Mouse (Mus musculus) E14TG2a.4 (cell line): Measurements from ENCODE around the gene Gm9573.

Experiments used
- H3K27me3 ChIP-seq: 2 replicates; pipeline ENCODE4 v1.6.1; 2014; ENCODE audit warnings: low read length, control low read depth; ENCODE audit not compliant: insufficient read depth
- H3K36me3 ChIP-seq: 2 replicates; pipeline ENCODE4 v1.6.1; 2014; ENCODE audit warnings: low read length, control low read depth; ENCODE audit not compliant: insufficient read depth
- H3K4me1 ChIP-seq: replicated peaks from 2 replicates; pipeline ENCODE4 v1.6.1; 2014; ENCODE audit warnings: low read depth, low read length, control low read depth
- H3K4me3 ChIP-seq: replicated peaks from 2 replicates; pipeline ENCODE4 v1.5.1; 2014; ENCODE audit warnings: mild to moderate bottlenecking, low read length
- H3K9me3 ChIP-seq: 2 replicates; pipeline ENCODE4 v1.6.1; 2014; ENCODE audit warnings: low read length, control low read depth
- CTCF ChIP-seq: conservative IDR thresholded peaks from 2 replicates; pipeline ENCODE4 v1.5.1; 2014; ENCODE audit warnings: low read length
- NANOG ChIP-seq: IDR thresholded peaks from 2 replicates; pipeline ENCODE4 v1.6.1; 2014; ENCODE audit warnings: borderline replicate concordance, low read length, mixed read lengths
- POU5F1 ChIP-seq: IDR thresholded peaks from 2 replicates; pipeline ENCODE4 v1.6.1; 2014; ENCODE audit warnings: low read length, borderline replicate concordance

Gene Gm9573

DNA sequence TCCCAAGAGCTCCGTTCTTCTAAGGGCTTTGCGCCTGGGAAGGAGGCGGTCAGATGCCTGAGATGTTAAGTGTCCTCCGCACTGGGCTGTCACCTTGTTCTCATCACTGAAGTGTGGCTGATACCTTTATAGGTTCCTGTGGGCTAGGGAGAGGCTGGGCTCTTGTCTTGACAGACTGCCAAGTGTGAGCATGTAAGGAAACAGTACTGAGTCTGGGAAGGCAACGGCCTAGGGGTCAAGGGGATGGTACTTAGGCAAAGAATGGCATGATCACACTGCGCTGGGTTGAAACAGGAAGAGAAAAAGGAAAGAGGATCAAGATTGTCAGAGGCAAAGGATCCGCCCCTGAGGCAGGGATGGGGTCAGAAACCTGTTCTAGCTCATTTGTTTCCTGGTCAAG lies at the start of gene Gm9573:
Gene Gm9573 (minus strand): TSS at position 101 of the 400 bp plus-strand sequence.
- H3K9me3 ChIP-seq, result peaks cover 66% of the 10 kb centered on the region
- no peaks in the 10 kb centered on the region for H3K4me1 ChIP-seq
- H3K36me3 ChIP-seq, result no peaks in the 10 kb centered on the region
- TF ChIP-seq CTCF (no peak), NANOG (no peak), POU5F1 (no peak)
- H3K27me3 ChIP-seq, result no peaks in the 10 kb centered on the region
- peak within 1 kb of the TSS; percentile 29 for H3K4me3 ChIP-seq

GRCm38 (mm10) chr17:35673416-35674035 lies 47.1 kb upstream of the Gm9573 start, which contains the start of gene Gtf2h4:
Gene Gtf2h4, minus strand, starts transcription at chr17:35673739.
- H3K4me1 ChIP-seq, result peaks cover 41% of the 10 kb centered on the region
- TF ChIP-seq NANOG, result no peak
- no peak for TF ChIP-seq POU5F1
- no peak for TF ChIP-seq CTCF
- no peaks in the 10 kb centered on the region for H3K9me3 ChIP-seq
- H3K4me3 ChIP-seq, result peak within 1 kb of the TSS; percentile 84
- no peaks in the 10 kb centered on the region for H3K27me3 ChIP-seq
- H3K36me3 ChIP-seq, result peaks cover 41% of the 10 kb centered on the region

DNA sequence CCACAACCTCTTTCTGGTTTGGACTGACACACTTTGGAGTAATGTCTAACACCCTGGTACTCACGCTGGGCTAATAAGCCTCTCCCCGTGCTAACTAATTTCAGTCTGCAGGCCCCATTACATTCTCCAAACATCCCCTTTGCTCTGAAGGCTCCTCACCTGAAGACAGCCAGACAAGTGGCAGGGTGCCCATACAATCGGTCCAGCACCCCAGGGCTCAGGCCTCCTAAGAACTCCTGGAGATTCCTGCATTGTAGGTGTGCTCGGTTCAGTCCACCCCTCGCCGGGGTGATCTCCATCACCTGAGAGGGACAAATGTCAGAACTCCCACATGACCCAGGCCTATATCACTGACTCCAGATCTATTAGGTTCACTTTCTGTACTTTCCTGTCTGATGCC lies 46.1 kb upstream of the Gm9573 start:
- H3K36me3 ChIP-seq, result peaks cover 48% of the 10 kb centered on the region
- H3K9me3 ChIP-seq, result no peaks in the 10 kb centered on the region
- peaks cover 44% of the 10 kb centered on the region for H3K4me1 ChIP-seq
- H3K27me3 ChIP-seq, result no peaks in the 10 kb centered on the region
- TF ChIP-seq CTCF (no peak), NANOG (no peak), POU5F1 (no peak)
- H3K4me3 ChIP-seq, result peak overlapping the region; percentile 84

DNA sequence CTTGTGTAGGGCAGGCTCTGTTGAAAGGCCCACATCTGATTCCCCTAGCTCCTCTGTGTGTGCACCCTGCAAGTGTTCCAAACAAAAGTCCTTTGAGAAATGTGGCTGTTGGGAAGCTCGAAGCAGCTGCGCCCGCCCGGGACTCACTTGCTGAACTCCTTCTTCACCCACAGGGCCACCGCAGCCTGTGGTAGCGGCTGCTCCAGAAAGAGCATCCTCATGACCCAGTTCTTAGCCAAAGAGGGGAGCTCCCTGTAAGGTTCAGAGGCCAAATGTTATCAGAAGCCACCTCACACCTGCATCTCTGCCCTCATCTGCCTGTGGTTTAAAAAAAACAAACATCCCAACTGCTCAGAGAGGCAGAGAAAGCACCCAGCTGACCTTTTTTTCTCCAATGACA lies 45.4 kb upstream of the Gm9573 start:
- Histone ChIP-seq H3K9me3 (no peaks in the 10 kb centered on the region), H3K27me3 (no peaks in the 10 kb centered on the region), H3K36me3 (peaks cover 48% of the 10 kb centered on the region), H3K4me1 (peaks cover 46% of the 10 kb centered on the region), H3K4me3 (no peak overlapping the region)
- no peak for TF ChIP-seq CTCF
- TF ChIP-seq NANOG, result no peak
- no peak for TF ChIP-seq POU5F1

GRCm38 (mm10) chr17:35669731-35670130 lies 43.3 kb upstream of the Gm9573 start:
- Histone ChIP-seq H3K36me3 (peaks cover 62% of the 10 kb centered on the region), H3K9me3 (no peaks in the 10 kb centered on the region), H3K4me1 (peaks cover 61% of the 10 kb centered on the region), H3K4me3 (no peak overlapping the region), H3K27me3 (no peaks in the 10 kb centered on the region)
- TF ChIP-seq NANOG (no peak), CTCF (no peak), POU5F1 (no peak)

DNA sequence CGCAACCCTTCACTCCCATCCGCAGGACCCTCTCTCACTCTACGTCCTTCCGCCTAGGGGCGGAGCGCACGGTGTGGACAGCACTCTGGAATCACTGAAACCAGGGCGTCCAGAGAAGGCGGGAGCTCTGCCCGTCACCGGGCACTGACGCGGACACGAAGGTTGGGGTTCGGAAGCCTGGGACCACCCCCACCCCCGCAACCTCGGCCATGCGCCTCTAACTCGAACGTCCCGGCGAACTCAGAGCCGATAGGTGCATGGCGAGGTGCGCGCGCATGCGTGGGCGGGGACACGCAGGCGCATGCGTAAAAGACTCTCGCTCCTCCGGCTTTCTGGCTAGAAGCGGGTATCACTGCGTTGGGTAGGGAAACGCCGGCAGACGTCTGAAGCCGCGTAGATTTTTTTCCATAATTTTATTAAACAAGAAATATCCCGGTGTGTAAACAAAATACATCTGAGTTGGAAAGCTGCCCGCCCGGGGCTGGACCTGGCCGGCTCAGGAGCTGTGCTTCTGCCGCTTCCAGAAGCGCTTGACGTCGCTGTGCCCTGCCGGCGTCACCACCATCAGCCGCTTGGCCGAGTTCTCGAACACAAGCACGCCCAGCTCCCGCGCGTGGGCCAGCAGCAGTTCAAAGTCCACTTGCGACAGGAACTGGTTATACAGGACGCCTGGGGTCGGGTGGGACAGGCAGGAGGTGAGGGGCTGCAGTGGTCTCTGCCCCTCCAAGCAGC lies 41.1 kb upstream of the Gm9573 start, which contains the start of gene Vars2:
Gene Vars2 (minus strand): TSS at position 259 of the 732 bp plus-strand sequence.
- Histone ChIP-seq H3K4me3 (peak within 1 kb of the TSS; percentile 89), H3K27me3 (no peaks in the 10 kb centered on the region), H3K9me3 (no peaks in the 10 kb centered on the region), H3K36me3 (peaks cover 80% of the 10 kb centered on the region), H3K4me1 (peaks cover 52% of the 10 kb centered on the region)
- TF ChIP-seq NANOG (no peak), POU5F1 (no peak), CTCF (no peak)

DNA sequence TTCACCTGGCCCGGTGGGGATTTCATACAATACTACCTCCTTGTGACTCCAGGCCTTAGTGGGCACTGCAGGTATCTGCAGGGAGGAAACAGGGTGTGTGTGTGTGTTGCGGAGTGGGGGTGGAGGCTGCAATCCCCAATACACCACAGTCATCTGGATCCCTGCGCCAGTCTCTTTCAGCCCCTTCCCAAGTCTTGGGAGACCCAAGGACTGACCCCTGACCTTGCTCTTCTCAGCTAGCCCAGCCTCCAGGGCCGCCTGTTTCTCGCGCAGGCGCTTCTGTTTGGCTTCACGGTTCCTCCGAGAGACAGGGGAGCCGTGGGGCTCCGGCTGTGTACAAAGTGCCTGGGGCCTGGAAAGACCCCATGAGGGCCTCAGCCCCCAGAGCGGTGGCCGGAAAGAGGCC lies 40.4 kb upstream of the Gm9573 start:
- peaks cover 49% of the 10 kb centered on the region for H3K4me1 ChIP-seq
- H3K4me3 ChIP-seq, result peak overlapping the region; percentile 89
- peaks cover 77% of the 10 kb centered on the region for H3K36me3 ChIP-seq
- TF ChIP-seq CTCF, result no peak
- H3K9me3 ChIP-seq, result no peaks in the 10 kb centered on the region
- H3K27me3 ChIP-seq, result no peaks in the 10 kb centered on the region

- Histone ChIP-seq H3K36me3 (peaks cover 77% of the 10 kb centered on the region), H3K9me3 (no peaks in the 10 kb centered on the region), H3K4me3 (peak overlapping the region; percentile 46; the same call in 1 of the 2 replicates), H3K4me1 (peaks cover 46% of the 10 kb centered on the region), H3K27me3 (no peaks in the 10 kb centered on the region)
- TF ChIP-seq CTCF (peak; percentile 13; the same call in 1 of the 2 replicates), POU5F1 (no peak)
Measured at GRCm38 (mm10) chr17:35665957-35666515, 39.6 kb upstream of the Gm9573 start.
